Mouse (Mus musculus): ENCODE results near the gene Olfr1176. TPM values are rescaled to one million over a fixed set of nuclear protein-coding genes. Genes with fewer than 3 reads are reported as not detected.

Olfr1176 gene
- polyA plus RNA-seq (2012; rRNA removed) = not detected in 2 replicates

DNA sequence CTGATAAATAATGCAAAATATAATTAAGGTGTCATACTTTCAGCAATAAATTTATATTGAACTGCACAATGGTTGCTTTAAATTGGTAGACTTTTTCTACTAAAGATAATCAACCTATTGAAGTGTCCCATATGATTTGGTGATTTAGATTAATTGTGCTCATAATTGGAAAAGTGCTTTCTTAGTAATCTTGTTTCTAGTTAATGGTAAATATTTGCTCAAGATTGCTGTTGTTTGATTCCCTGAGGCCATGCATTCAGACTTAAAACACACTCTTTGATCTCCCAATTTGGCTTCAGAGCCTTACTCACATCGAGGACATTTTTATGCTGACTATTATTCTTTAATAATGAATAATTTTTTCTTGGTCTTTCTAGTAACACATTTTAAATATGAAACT, at the start of gene Olfr1176:
Gene Olfr1176 (plus strand): TSS at position 301 of the 400 bp plus-strand sequence.
- Histone ChIP-seq H3K4me3 (replicated peaks; ENCODE audit: extremely low read depth, low read depth, low read length) (no peak within 1 kb of the TSS), H3K4me1 (ENCODE audit: control insufficient read depth, insufficient read depth, low read length) (no peaks in the 10 kb centered on the region)
- 45% methylated on average over 1 of the region's 1 CpGs for WGBS
- no peak for DNase-seq
- TF ChIP-seq POLR2A (IDR thresholded peaks at IDR 0.05; ENCODE audit: borderline replicate concordance, extremely low read depth, low read depth, low read length) (no peak), CTCF (IDR thresholded peaks at IDR 0.05; ENCODE audit: insufficient read depth, low read length) (no peak)

DNA sequence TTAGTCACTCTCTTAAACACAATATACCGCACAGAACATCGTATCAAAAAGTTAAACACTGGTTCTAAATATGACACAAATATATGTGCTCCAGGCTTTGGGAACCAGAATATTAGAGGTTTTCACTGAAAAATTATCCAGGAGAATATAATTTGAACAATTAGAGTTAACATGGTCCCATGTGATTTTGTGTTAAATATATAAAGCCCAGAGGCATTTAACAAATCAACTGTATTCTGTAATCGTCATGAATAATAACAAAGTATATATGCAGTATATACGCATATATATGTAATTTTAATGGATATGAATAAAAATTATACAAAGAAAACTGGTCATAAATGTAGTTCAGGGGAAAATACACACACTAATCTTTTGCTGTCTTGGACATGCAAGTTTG, 21.5 kb upstream of the Olfr1176 start, which contains the start of gene Olfr1174-ps:
Gene Olfr1174-ps (minus strand): TSS at position 101 of the 400 bp plus-strand sequence.
- no peaks in the 10 kb centered on the region for H3K4me1 ChIP-seq (ENCODE audit: control insufficient read depth, insufficient read depth, low read length)
- TF ChIP-seq POLR2A (IDR thresholded peaks at IDR 0.05; ENCODE audit: borderline replicate concordance, extremely low read depth, low read depth, low read length) (no peak), CTCF (IDR thresholded peaks at IDR 0.05; ENCODE audit: insufficient read depth, low read length) (no peak)
- WGBS = 87% methylated on average over 4 of the region's 4 CpGs
- no peak within 1 kb of the TSS for H3K4me3 ChIP-seq (replicated peaks; ENCODE audit: extremely low read depth, low read depth, low read length)
- DNase-seq = no peak

DNA sequence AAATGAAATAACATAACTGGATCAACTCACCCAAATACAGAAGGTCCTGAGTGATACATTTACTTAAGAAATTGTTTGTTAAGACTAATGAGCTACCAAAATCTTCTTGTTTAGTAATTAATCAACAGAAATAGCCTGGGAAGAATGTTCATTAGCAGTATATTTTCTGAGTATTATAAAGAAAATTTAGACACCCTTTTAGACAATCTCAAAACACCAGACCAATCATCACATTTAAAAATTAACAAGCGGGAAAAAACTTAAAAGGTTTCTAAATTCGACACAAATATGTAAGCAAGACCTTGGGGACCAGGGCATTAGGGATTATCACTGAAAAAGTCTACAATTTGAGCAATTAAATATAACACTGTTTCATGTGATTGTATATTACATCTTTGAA, 9.4 kb upstream of the Olfr1176 start, which contains the start of gene Olfr1175-ps:
Gene Olfr1175-ps (minus strand): TSS at position 101 of the 400 bp plus-strand sequence.
- H3K4me1 ChIP-seq (ENCODE audit: control insufficient read depth, insufficient read depth, low read length) = no peaks in the 10 kb centered on the region
- TF ChIP-seq POLR2A (IDR thresholded peaks at IDR 0.05; ENCODE audit: borderline replicate concordance, extremely low read depth, low read depth, low read length) (no peak), CTCF (IDR thresholded peaks at IDR 0.05; ENCODE audit: insufficient read depth, low read length) (no peak)
- WGBS = 82% methylated on average over 2 of the region's 2 CpGs
- H3K4me3 ChIP-seq (replicated peaks; ENCODE audit: extremely low read depth, low read depth, low read length) = no peak within 1 kb of the TSS
- no peak for DNase-seq

- no peak within 1 kb of the TSS for H3K4me3 ChIP-seq (replicated peaks; ENCODE audit: extremely low read depth, low read depth, low read length)
- H3K4me1 ChIP-seq (ENCODE audit: control insufficient read depth, insufficient read depth, low read length) = no peaks in the 10 kb centered on the region
- WGBS = 75% methylated on average over 1 of the region's 1 CpGs
- TF ChIP-seq POLR2A (IDR thresholded peaks at IDR 0.05; ENCODE audit: borderline replicate concordance, extremely low read depth, low read depth, low read length) = no peak
- TF ChIP-seq CTCF (IDR thresholded peaks at IDR 0.05; ENCODE audit: insufficient read depth, low read length) = no peak
- DNase-seq = no peak
These were observed 9.9 kb downstream of the Olfr1176 start, which contains the start of gene Olfr1177-ps for GRCm38 (mm10) chr2:88346392-88346791. Olfr1177-ps (minus strand) TSS chr2:88346492.

DNA sequence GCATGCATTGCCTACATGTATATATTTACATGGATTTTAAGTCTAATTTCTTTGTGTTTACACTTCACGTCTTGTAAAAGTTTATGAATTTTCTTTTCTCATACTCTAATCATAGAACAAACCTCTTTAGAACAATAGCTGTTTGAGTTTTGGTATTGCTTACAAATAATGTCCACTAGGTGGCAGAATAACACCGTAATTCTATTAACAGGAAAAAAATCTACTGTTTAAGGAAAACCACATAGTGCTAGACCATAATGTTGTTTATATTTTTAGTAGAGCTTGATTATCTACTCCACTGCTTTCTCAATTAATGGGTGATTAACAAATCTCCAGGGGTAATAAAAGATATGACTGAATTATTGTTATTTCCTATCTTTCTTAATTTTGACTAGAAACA, 19.8 kb downstream of the Olfr1176 start:
- no peak for DNase-seq
- Histone ChIP-seq H3K4me1 (ENCODE audit: control insufficient read depth, insufficient read depth, low read length) (no peaks in the 10 kb centered on the region), H3K4me3 (replicated peaks; ENCODE audit: extremely low read depth, low read depth, low read length) (no peak overlapping the region)
- WGBS = 2% methylated on average over 2 of the region's 2 CpGs
- TF ChIP-seq CTCF (IDR thresholded peaks at IDR 0.05; ENCODE audit: insufficient read depth, low read length) (no peak), POLR2A (IDR thresholded peaks at IDR 0.05; ENCODE audit: borderline replicate concordance, extremely low read depth, low read depth, low read length) (no peak)

DNA sequence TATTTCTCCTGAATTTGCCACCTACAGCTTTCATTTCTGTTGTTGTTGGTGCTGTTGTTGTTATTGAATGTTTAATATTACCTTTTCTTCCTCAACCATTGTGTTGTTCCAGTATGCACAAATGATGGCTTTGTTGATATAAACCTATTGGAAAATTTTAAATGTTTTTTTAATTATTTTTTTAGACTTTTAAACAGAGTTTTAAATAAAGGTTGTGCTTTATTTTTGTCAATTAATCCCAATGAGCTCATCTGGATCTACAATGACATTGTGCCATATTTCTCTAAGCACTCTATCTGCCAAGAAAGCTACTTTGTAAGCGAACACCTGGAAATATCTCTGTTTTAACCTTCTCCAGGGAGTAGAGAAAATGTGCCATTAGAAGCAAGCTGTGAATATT, 50.2 kb downstream of the Olfr1176 start, which contains the start of gene Olfr1178:
Gene Olfr1178 (plus strand): TSS at position 301 of the 400 bp plus-strand sequence.
- H3K4me3 ChIP-seq (replicated peaks; ENCODE audit: extremely low read depth, low read depth, low read length) = no peak within 1 kb of the TSS
- 78% methylated on average over 1 of the region's 1 CpGs for WGBS
- no peaks in the 10 kb centered on the region for H3K4me1 ChIP-seq (ENCODE audit: control insufficient read depth, insufficient read depth, low read length)
- TF ChIP-seq CTCF (IDR thresholded peaks at IDR 0.05; ENCODE audit: insufficient read depth, low read length) = no peak
- DNase-seq = no peak

Other genes starting within 250 kb of the Olfr1176 start
- gene Olfr1164, start 242.8 kb upstream of the Olfr1176 start, polyA plus RNA-seq (2012; rRNA removed) = not detected in 2 replicates
- gene Olfr1166, start 208.4 kb upstream of the Olfr1176 start, polyA plus RNA-seq (2012; rRNA removed) = not detected in 2 replicates
- not detected in 2 replicates for gene Olfr1167, start 181.5 kb upstream of the Olfr1176 start, polyA plus RNA-seq (2012; rRNA removed)
- gene Olfr1168, start 154.8 kb upstream of the Olfr1176 start, polyA plus RNA-seq (2012; rRNA removed) = not detected in 2 replicates
- not detected in 2 replicates for gene Olfr1170, start 108.4 kb upstream of the Olfr1176 start, polyA plus RNA-seq (2012; rRNA removed)
- not detected in 2 replicates for gene Olfr1173, start 56.8 kb upstream of the Olfr1176 start, polyA plus RNA-seq (2012; rRNA removed)
- gene Olfr1174-ps, start 21.6 kb upstream of the Olfr1176 start, polyA plus RNA-seq (2012; rRNA removed) = not detected in 2 replicates
- gene Olfr1175-ps, start 9.5 kb upstream of the Olfr1176 start, polyA plus RNA-seq (2012; rRNA removed) = not detected in 2 replicates
- not detected in 2 replicates for gene Olfr1177-ps, start 9.8 kb downstream of the Olfr1176 start, polyA plus RNA-seq (2012; rRNA removed)
- gene Olfr1178, start 50.3 kb downstream of the Olfr1176 start, polyA plus RNA-seq (2012; rRNA removed) = not detected in 2 replicates
- not detected in 2 replicates for gene Olfr1179, start 69.7 kb downstream of the Olfr1176 start, polyA plus RNA-seq (2012; rRNA removed)
- gene Olfr1180, start 82.4 kb downstream of the Olfr1176 start, polyA plus RNA-seq (2012; rRNA removed) = not detected in 2 replicates
- not detected in 2 replicates for gene Olfr1181, start 89.5 kb downstream of the Olfr1176 start, polyA plus RNA-seq (2012; rRNA removed)
- gene Gm13757, start 112.4 kb downstream of the Olfr1176 start, polyA plus RNA-seq (2012; rRNA removed) = not detected in 2 replicates
- gene Olfr1183, start 118.1 kb downstream of the Olfr1176 start, polyA plus RNA-seq (2012; rRNA removed) = not detected in 2 replicates
- gene Olfr1184, start 146.9 kb downstream of the Olfr1176 start, polyA plus RNA-seq (2012; rRNA removed) = not detected in 2 replicates
- not detected in 2 replicates for gene Olfr1185-ps1, start 156.6 kb downstream of the Olfr1176 start, polyA plus RNA-seq (2012; rRNA removed)
- not detected in 2 replicates for gene Olfr1186, start 181.8 kb downstream of the Olfr1176 start, polyA plus RNA-seq (2012; rRNA removed)
- not detected in 2 replicates for gene Olfr1188, start 220.2 kb downstream of the Olfr1176 start, polyA plus RNA-seq (2012; rRNA removed)
- gene Olfr1189, start 249.7 kb downstream of the Olfr1176 start, polyA plus RNA-seq (2012; rRNA removed) = not detected in 2 replicates

All from lung, adult 2 months (tissue).